Mouse (Mus musculus): ENCODE data around the gene Vdac1. TPM values are rescaled to one million over a fixed set of nuclear protein-coding genes. Genes with fewer than 3 reads are reported as not detected.

Gene Vdac1
- polyA plus RNA-seq, 1 experiment from 2014 or later = 427 TPM

DNA sequence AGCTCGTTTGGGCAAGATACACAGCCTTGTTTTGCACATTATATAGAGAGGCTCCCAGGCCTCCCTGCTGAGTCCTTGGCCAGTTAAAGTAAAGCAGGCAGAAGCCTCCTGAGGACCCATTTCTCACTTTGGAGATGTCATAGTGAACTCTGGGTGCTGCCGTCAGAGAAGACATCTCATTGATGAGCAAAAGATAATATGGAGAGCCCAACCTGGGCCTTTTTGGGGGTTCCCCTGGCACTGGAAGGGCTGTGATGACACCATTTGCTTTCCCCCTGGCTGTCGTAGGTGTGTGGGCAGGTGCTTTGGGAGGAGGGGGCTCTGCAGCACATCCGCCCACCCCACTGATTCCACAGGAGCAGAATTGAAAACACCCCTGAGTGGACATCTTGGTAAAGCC lies 18.4 kb upstream of the Vdac1 start:
- ATAC-seq (ENCODE audit: low FRiP score, low TSS enrichment) = no peak
- Histone ChIP-seq H3K36me3 (ENCODE audit: insufficient read depth, low read length) (no peaks in the 10 kb centered on the region), H3K4me2 (replicated peaks; ENCODE audit: low read depth, low read length) (no peak overlapping the region), H3K27me3 (ENCODE audit: insufficient read depth, low read length) (no peaks in the 10 kb centered on the region), H3K9me3 (ENCODE audit: low read length) (no peaks in the 10 kb centered on the region), H3K4me1 (ENCODE audit: insufficient read depth, low read length) (peaks cover 11% of the 10 kb centered on the region), H3K4me3 (ENCODE audit: low read length) (no peak overlapping the region), H3K9ac (replicated peaks; ENCODE audit: low read length) (no peak overlapping the region), H3K27ac (ENCODE audit: low read length) (no peak overlapping the region)
- 90% methylated on average over 4 of the region's 4 CpGs for WGBS

DNA sequence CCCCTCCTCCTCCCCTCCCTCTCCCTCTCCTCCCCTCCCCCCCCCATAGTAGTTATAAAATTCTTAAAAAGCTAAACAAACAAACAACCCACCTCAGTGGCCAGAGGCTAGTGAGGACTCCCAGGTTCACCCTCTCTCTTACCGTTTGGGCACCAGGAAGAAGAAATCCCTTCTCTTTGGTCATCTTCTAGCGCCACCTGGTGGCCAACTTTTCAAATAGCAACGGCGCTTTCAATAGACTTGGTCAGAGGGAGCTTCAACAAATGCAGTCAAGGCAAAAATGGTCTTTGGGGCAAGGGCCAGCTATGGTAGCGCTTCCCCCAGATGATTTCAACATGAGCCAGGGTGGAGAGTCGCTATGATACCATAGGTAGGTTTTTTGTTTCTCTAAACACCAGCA lies 17.5 kb upstream of the Vdac1 start:
- ATAC-seq (ENCODE audit: low FRiP score, low TSS enrichment) = no peak
- peaks cover 11% of the 10 kb centered on the region for H3K4me1 ChIP-seq (ENCODE audit: insufficient read depth, low read length)
- H3K27me3 ChIP-seq (ENCODE audit: insufficient read depth, low read length) = no peaks in the 10 kb centered on the region
- H3K4me3 ChIP-seq (ENCODE audit: low read length) = no peak overlapping the region
- H3K9ac ChIP-seq (replicated peaks; ENCODE audit: low read length) = no peak overlapping the region
- 2% methylated on average over 6 of the region's 6 CpGs for WGBS
- no peaks in the 10 kb centered on the region for H3K36me3 ChIP-seq (ENCODE audit: insufficient read depth, low read length)
- no peak overlapping the region for H3K4me2 ChIP-seq (replicated peaks; ENCODE audit: low read depth, low read length)
- no peaks in the 10 kb centered on the region for H3K9me3 ChIP-seq (ENCODE audit: low read length)
- no peak overlapping the region for H3K27ac ChIP-seq (ENCODE audit: low read length)

DNA sequence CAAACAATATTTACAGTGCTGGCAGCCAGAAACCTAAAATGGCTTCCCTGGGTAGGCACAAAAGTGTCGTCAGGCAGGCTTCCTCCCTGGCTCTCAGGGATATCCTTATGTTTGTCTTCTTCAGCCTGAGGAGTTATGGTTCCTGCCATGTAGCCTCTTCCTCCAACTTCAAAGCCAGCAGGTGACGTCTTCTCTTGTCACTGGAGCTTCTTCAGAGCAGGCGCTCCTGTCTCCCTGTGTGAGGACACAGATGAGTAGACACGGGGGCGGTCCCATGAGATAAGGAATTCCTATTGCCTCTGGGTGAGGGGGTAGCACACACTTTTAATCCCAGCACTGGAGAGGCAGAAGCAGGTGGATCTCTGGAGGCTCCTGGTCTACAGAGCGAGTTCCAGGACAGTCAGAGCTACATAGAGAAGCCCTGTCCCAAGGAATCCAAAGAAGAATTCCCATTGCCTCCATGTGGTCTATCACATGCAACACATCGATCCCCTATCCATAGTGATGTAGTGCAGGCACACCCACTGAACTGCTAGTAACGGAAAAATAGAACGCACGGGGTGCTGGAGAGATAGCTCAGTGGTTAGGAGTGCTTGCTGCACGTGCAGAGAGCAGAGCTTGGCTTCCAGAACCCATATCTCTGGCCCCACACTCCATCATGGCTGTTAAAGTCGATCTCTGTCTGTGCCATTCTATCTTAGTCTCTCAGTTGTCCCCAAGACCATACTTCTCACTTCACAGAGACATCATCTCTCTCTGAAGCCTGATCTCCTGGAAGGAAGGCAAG lies 15.5 kb upstream of the Vdac1 start:
- peaks cover 11% of the 10 kb centered on the region for H3K4me1 ChIP-seq (ENCODE audit: insufficient read depth, low read length)
- ATAC-seq (ENCODE audit: low FRiP score, low TSS enrichment) = no peak
- no peak overlapping the region for H3K4me3 ChIP-seq (ENCODE audit: low read length)
- H3K27me3 ChIP-seq (ENCODE audit: insufficient read depth, low read length) = no peaks in the 10 kb centered on the region
- H3K36me3 ChIP-seq (ENCODE audit: insufficient read depth, low read length) = no peaks in the 10 kb centered on the region
- H3K4me2 ChIP-seq (replicated peaks; ENCODE audit: low read depth, low read length) = no peak overlapping the region
- H3K27ac ChIP-seq (ENCODE audit: low read length) = no peak overlapping the region
- H3K9me3 ChIP-seq (ENCODE audit: low read length) = no peaks in the 10 kb centered on the region
- H3K9ac ChIP-seq (replicated peaks; ENCODE audit: low read length) = no peak overlapping the region
- 70% methylated on average over 12 of the region's 12 CpGs for WGBS

DNA sequence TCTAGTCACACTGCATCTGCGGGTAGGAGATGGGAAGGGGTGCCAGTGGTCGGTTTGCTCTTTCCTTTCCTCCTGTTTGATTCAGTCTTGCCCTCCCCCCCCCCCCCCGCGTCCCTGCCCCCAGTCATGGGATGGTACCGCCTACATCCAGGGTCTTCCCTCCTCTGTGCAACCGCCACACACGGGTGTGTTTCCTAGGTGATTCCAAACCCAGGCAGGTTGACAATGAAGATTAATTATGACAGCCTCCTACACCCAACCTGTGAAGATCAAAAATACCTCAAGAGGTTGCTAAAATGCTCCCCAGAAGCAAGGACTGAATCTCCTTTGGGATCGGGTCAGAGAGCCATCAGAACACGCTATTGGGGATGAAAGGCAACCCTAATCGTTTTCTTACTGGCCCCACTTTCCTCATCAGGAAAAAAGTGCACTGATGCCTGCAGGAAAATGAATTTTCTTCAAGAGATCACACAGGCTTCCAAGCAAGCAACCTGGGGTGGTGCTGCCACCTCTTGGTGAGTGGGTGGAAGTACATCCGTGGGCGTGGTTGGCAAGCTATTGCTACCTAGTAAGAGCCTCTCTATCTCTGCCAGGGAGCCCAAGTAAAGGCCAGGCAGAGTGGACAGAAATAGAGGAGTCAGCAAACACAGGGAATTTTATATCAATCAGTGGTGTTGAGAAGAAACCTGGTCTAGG lies 14.6 kb upstream of the Vdac1 start:
- 6% methylated on average over 9 of the region's 12 CpGs for WGBS
- peak overlapping the region; percentile 75 for H3K27ac ChIP-seq (ENCODE audit: low read length)

DNA sequence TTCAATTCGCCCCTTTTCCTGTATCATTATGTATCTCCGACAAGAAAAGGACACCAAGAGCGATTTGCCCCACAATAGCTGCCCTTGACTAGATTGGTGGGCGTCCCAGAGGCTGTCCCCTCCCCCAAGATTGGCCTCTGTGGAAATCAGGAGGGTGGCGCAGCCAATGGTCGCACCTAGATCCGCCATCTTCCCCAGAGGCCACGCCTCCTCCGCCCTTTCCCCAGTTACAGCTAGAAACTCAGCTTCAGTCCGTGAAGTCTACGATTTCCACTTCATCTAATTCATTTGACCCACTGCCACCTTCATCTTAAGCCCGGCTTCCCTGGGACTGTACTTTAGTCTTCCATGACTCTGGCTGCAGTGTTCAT lies 14.0 kb upstream of the Vdac1 start:
- ATAC-seq (ENCODE audit: low FRiP score, low TSS enrichment) = peak; percentile 67
- peak overlapping the region; percentile 75 for H3K27ac ChIP-seq (ENCODE audit: low read length)
- H3K9me3 ChIP-seq (ENCODE audit: low read length) = no peaks in the 10 kb centered on the region
- H3K27me3 ChIP-seq (ENCODE audit: insufficient read depth, low read length) = no peaks in the 10 kb centered on the region
- H3K4me3 ChIP-seq (ENCODE audit: low read length) = peak overlapping the region; percentile 45
- H3K4me1 ChIP-seq (ENCODE audit: insufficient read depth, low read length) = peaks cover 14% of the 10 kb centered on the region
- WGBS = 3% methylated on average over 12 of the region's 12 CpGs
- peak overlapping the region; percentile 65 for H3K4me2 ChIP-seq (replicated peaks; ENCODE audit: low read depth, low read length)
- H3K9ac ChIP-seq (replicated peaks; ENCODE audit: low read length) = peak overlapping the region; percentile 64
- no peaks in the 10 kb centered on the region for H3K36me3 ChIP-seq (ENCODE audit: insufficient read depth, low read length)

More for the DNA sequence above, 14.6 kb upstream of the Vdac1 start:
- Histone ChIP-seq H3K4me1 (ENCODE audit: insufficient read depth, low read length) (peaks cover 12% of the 10 kb centered on the region), H3K4me3 (ENCODE audit: low read length) (peak overlapping the region; percentile 45), H3K9ac (replicated peaks; ENCODE audit: low read length) (peak overlapping the region; percentile 64), H3K9me3 (ENCODE audit: low read length) (no peaks in the 10 kb centered on the region), H3K36me3 (ENCODE audit: insufficient read depth, low read length) (no peaks in the 10 kb centered on the region), H3K4me2 (replicated peaks; ENCODE audit: low read depth, low read length) (peak overlapping the region; percentile 65), H3K27me3 (ENCODE audit: insufficient read depth, low read length) (no peaks in the 10 kb centered on the region)
- ATAC-seq (ENCODE audit: low FRiP score, low TSS enrichment) = peak; percentile 23; the same call in 1 of the 2 replicates

DNA sequence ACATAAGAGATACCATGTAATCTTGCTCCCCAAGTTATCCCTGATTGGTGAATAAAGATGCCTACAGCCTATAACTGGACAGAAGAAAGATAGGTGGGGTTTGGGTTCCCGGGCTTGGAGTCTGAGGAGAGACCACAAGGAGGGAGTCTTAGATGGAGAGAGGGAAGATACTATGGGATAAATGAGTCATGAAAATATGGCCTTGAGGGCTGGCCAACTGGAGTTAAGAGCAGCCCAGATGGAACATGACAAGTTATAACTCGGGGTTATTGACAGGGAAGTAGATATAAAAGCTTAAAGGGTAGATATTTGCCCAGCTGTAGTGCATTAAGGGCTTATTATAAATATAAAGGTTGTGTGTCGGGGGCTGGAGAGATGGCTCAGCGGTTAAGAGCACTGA lies 12.5 kb upstream of the Vdac1 start:
- no peaks in the 10 kb centered on the region for H3K36me3 ChIP-seq (ENCODE audit: insufficient read depth, low read length)
- no peak overlapping the region for H3K4me3 ChIP-seq (ENCODE audit: low read length)
- no peaks in the 10 kb centered on the region for H3K9me3 ChIP-seq (ENCODE audit: low read length)
- H3K27ac ChIP-seq (ENCODE audit: low read length) = no peak overlapping the region
- H3K4me2 ChIP-seq (replicated peaks; ENCODE audit: low read depth, low read length) = no peak overlapping the region
- 89% methylated on average over 4 of the region's 4 CpGs for whole genome bisulfite sequencing
- ATAC-seq (ENCODE audit: low FRiP score, low TSS enrichment) = no peak
- H3K9ac ChIP-seq (replicated peaks; ENCODE audit: low read length) = no peak overlapping the region
- peaks cover 14% of the 10 kb centered on the region for H3K4me1 ChIP-seq (ENCODE audit: insufficient read depth, low read length)
- H3K27me3 ChIP-seq (ENCODE audit: insufficient read depth, low read length) = no peaks in the 10 kb centered on the region

DNA sequence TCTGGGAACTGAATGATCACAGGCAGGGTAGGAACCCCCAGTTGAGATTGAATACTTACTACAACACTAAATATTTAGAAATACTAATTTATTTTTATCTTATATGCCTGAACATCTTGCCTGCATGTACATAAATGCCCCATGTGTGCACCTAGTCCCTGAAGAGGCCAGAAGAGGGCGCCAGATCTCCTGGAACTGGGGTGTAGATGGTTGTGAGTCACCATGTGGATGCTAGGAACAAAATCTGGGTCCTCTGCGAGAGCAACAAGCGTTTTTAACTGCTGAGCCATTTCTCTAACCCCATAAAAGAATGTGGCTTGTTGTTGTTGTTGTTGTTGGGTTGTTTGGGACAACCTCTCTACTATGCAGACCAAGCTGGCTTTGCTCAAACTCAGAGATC lies 11.9 kb upstream of the Vdac1 start:
- Histone ChIP-seq H3K4me1 (ENCODE audit: insufficient read depth, low read length) (peaks cover 14% of the 10 kb centered on the region), H3K9ac (replicated peaks; ENCODE audit: low read length) (no peak overlapping the region), H3K4me2 (replicated peaks; ENCODE audit: low read depth, low read length) (no peak overlapping the region), H3K27ac (ENCODE audit: low read length) (no peak overlapping the region), H3K27me3 (ENCODE audit: insufficient read depth, low read length) (no peaks in the 10 kb centered on the region), H3K4me3 (ENCODE audit: low read length) (no peak overlapping the region), H3K9me3 (ENCODE audit: low read length) (no peaks in the 10 kb centered on the region), H3K36me3 (ENCODE audit: insufficient read depth, low read length) (no peaks in the 10 kb centered on the region)
- no peak for ATAC-seq (ENCODE audit: low FRiP score, low TSS enrichment)
- WGBS = 71% methylated on average over 3 of the region's 3 CpGs

DNA sequence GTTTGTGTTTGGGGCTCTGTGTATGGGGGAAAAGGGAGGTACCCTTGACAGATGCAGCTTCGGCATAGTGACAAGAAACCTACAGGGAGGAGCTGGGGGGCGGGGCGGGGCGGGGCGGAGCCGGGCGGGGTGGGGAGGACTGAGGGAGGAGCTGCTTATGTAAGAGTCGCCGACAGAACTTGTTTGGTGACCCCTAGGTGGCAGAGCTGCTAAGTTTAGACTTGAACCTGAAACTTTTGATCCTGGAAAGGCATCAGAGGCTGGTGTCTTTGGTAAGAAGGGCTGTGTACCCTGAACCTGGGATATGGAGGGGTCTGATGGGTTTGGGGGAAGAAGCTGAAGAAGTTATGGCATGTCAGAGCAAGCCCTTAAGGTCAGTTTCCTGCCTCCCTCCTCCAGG lies 9.7 kb upstream of the Vdac1 start:
- no peak overlapping the region for H3K4me2 ChIP-seq (replicated peaks; ENCODE audit: low read depth, low read length)
- peak; percentile 18; the same call in 1 of the 2 replicates for ATAC-seq (ENCODE audit: low FRiP score, low TSS enrichment)
- WGBS = 2% methylated on average over 9 of the region's 9 CpGs
- no peaks in the 10 kb centered on the region for H3K36me3 ChIP-seq (ENCODE audit: insufficient read depth, low read length)
- H3K4me1 ChIP-seq (ENCODE audit: insufficient read depth, low read length) = peaks cover 10% of the 10 kb centered on the region
- H3K27me3 ChIP-seq (ENCODE audit: insufficient read depth, low read length) = no peaks in the 10 kb centered on the region
- H3K9me3 ChIP-seq (ENCODE audit: low read length) = no peaks in the 10 kb centered on the region
- no peak overlapping the region for H3K4me3 ChIP-seq (ENCODE audit: low read length)
- H3K27ac ChIP-seq (ENCODE audit: low read length) = no peak overlapping the region
- H3K9ac ChIP-seq (replicated peaks; ENCODE audit: low read length) = no peak overlapping the region

DNA sequence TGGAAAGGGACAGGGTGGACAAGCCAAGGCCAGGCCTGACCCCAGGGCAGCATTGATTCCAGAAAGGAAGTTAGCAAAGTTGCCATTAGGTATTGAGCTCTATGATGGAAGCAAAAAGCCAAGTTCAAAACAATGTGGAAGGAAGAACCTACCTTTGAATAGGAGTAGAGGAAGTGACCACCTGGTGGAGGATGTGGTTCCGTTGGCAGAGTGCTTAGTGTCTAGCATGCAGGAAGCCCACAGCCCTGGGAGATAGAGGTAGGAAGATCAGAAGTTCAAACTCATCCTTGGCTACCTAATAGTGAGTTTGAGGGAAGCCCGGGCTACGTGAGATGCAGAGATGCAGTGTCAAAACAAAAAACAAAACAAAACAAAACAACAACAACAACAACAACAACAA lies 8.4 kb upstream of the Vdac1 start:
- Histone ChIP-seq H3K9ac (replicated peaks; ENCODE audit: low read length) (no peak overlapping the region), H3K27ac (ENCODE audit: low read length) (no peak overlapping the region), H3K9me3 (ENCODE audit: low read length) (no peaks in the 10 kb centered on the region), H3K4me1 (ENCODE audit: insufficient read depth, low read length) (peaks cover 6% of the 10 kb centered on the region; the same call in 1 of the 2 replicates), H3K4me2 (replicated peaks; ENCODE audit: low read depth, low read length) (no peak overlapping the region), H3K4me3 (ENCODE audit: low read length) (no peak overlapping the region), H3K27me3 (ENCODE audit: insufficient read depth, low read length) (no peaks in the 10 kb centered on the region), H3K36me3 (ENCODE audit: insufficient read depth, low read length) (no peaks in the 10 kb centered on the region)
- 86% methylated on average over 3 of the region's 3 CpGs for WGBS
- no peak for ATAC-seq (ENCODE audit: low FRiP score, low TSS enrichment)

DNA sequence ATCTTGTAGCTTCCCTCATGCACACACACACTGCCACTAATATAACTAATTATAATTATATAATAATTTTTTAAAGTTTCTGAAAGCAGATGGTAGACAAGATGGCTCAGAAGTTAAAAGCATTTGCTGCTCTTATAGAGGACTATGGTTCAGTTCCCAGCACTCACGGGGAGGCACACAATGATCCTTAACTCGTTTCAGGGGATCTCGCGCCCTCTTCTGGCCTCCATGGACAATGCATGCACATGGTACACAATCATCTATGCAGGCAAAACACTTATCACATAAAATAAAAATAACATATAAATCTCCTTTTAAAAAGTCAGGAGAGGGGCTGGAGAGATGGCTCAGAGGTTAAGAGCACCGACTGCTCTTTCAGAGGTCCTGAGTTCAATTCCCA lies 6.0 kb upstream of the Vdac1 start:
- Histone ChIP-seq H3K9ac (replicated peaks; ENCODE audit: low read length) (no peak overlapping the region), H3K4me1 (ENCODE audit: insufficient read depth, low read length) (peaks cover 18% of the 10 kb centered on the region), H3K27ac (ENCODE audit: low read length) (no peak overlapping the region), H3K27me3 (ENCODE audit: insufficient read depth, low read length) (no peaks in the 10 kb centered on the region), H3K9me3 (ENCODE audit: low read length) (no peaks in the 10 kb centered on the region), H3K4me3 (ENCODE audit: low read length) (no peak overlapping the region), H3K4me2 (replicated peaks; ENCODE audit: low read depth, low read length) (no peak overlapping the region), H3K36me3 (ENCODE audit: insufficient read depth, low read length) (no peaks in the 10 kb centered on the region)
- ATAC-seq (ENCODE audit: low FRiP score, low TSS enrichment) = no peak
- WGBS = 87% methylated on average over 5 of the region's 5 CpGs

All from kidney, embryonic 16.5 days (tissue).